Mouse (Mus musculus): ENCODE results near the gene Rab3a.

GRCm38 (mm10) chr8:70750128-70750680, 4.3 kb upstream of the Rab3a start:
- TF ChIP-seq CTCF (IDR thresholded peaks at IDR 0.05; ENCODE audit: extremely low read depth, insufficient read length, insufficient replicate concordance, low read depth, low read length) (no peak), POLR2A (IDR thresholded peaks at IDR 0.05; ENCODE audit: low read depth, low read length) (no peak)
